Mouse (Mus musculus) neural tube, embryonic 14.5 days (tissue): Measurements from ENCODE around the gene Kdm2b. TPM values are rescaled to one million over a fixed set of nuclear protein-coding genes. Genes with fewer than 3 reads are reported as not detected.

Experiments used
- ATAC-seq: fragments of 200-750 bp; cut with Nextera tagmentation; 2 replicates; pipeline ENCODE4 v1.8.0; 2017; ENCODE audit warnings: low read depth, mild to moderate bottlenecking, moderate TSS enrichment, moderate library complexity
- H3K27ac ChIP-seq: fragments of 300-500 bp; sonication (generic); 2 replicates; pipeline ENCODE4 v1.5.1; 2014; ENCODE audit warnings: low read depth, mild to moderate bottlenecking, control low read depth, low read length, moderate library complexity, mixed read lengths
- H3K27me3 ChIP-seq: fragments of 300-500 bp; sonication (generic); 2 replicates; pipeline ENCODE4 v1.6.1; 2014; ENCODE audit warnings: low read length; ENCODE audit not compliant: control insufficient read depth, insufficient read depth
- H3K36me3 ChIP-seq: fragments of 300-500 bp; sonication (generic); 2 replicates; pipeline ENCODE4 v1.6.1; 2014; ENCODE audit warnings: low read length, mixed read lengths; ENCODE audit not compliant: control insufficient read depth, insufficient read depth
- H3K4me1 ChIP-seq: fragments of 300-500 bp; sonication (generic); 2 replicates; pipeline ENCODE4 v1.6.1; 2014; ENCODE audit warnings: low read length; ENCODE audit not compliant: control insufficient read depth, insufficient read depth
- H3K4me2 ChIP-seq: fragments of 300-500 bp; sonication (generic); 2 replicates; pipeline ENCODE4 v1.6.1; 2014; ENCODE audit warnings: mild to moderate bottlenecking, low read depth, low read length, control low read depth
- H3K4me3 ChIP-seq: fragments of 300-500 bp; sonication (generic); 2 replicates; pipeline ENCODE4 v1.5.1; 2014; ENCODE audit warnings: low read depth, low read length, control low read depth, mixed read lengths
- H3K9ac ChIP-seq: fragments of 300-500 bp; sonication (generic); replicated peaks from 2 replicates; pipeline ENCODE4 v1.6.1; 2014; ENCODE audit warnings: low read depth, mild to moderate bottlenecking, control low read depth, low read length, mixed read lengths
- H3K9me3 ChIP-seq: fragments of 300-500 bp; sonication (generic); 2 replicates; pipeline ENCODE4 v1.6.1; 2016; ENCODE audit warnings: low read length; ENCODE audit not compliant: control insufficient read depth
- WGBS: fragments of 180-500 bp; shearing (Covaris S2); extraction: QIAGEN DNeasy Blood & Tissue Kit; methylation state at CpG from one replicate; pipeline ENCODE4 v1.1.7; 2014; 5-methylcytosine and 5-hydroxymethylcytosine counted together
- polyA plus RNA-seq: library from polyadenylated mRNA; unstranded; fragments of >200 nt; fragmentation: Nextera tagmentation; extraction: Ambion mirVana; gene quantifications from 2 replicates; pipeline ENCODE4 v1.2.1, GENCODE M21; 2014

Kdm2b gene
- polyA plus RNA-seq, 1 experiment from 2014 or later, result 82.7 TPM

DNA sequence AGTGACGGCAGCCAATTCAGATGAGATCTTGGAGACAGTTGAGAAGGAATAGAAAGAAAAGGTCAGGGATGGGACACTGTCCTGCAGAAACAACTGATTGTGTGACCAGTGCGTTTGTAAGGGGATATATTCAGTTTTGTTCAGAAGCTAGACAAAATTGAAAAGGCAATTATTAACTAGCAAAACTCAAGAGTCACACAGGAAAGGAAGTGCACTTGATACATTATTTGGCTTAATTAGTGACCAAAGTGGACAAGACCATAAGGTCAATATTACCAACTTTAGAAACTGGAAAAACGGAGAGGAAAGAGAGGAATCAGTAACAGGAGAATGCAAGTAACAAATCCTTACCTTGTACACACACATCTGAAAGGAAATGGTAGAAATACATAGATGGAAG is 113.0 kb downstream of the Kdm2b start:
- Histone ChIP-seq H3K4me3 (no peak overlapping the region), H3K4me2 (no peak overlapping the region), H3K9me3 (no peaks in the 10 kb centered on the region), H3K4me1 (no peaks in the 10 kb centered on the region), H3K9ac (no peak overlapping the region), H3K36me3 (peaks cover 46% of the 10 kb centered on the region), H3K27ac (no peak overlapping the region), H3K27me3 (no peaks in the 10 kb centered on the region)
- WGBS, result 78% methylated on average over 3 of the region's 3 CpGs
- ATAC-seq, result no peak

DNA sequence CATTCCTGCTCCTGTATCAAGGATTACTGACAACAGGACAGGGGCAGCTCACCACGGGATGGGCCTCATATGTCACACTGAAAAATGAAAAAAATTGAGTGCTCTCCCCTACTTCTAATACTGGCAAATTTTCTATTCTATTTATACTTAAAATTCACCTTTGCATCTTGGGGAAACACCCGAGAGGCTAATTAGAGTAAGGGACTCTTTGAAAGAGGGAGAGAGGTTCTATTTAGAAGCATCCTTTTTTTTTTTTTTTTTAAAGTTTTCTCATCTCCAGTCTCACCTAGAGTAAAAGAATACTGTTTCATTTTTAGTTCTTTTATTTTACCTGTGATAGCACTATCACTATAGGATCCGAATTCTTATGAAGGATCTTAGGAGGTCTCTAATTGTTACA is 115.3 kb downstream of the Kdm2b start:
- no peak for ATAC-seq
- no peak overlapping the region for H3K27ac ChIP-seq
- no peak overlapping the region for H3K9ac ChIP-seq
- H3K4me3 ChIP-seq, result no peak overlapping the region
- H3K9me3 ChIP-seq, result no peaks in the 10 kb centered on the region
- no peaks in the 10 kb centered on the region for H3K27me3 ChIP-seq
- H3K4me2 ChIP-seq, result no peak overlapping the region
- WGBS, result 94% methylated on average over 3 of the region's 3 CpGs
- no peaks in the 10 kb centered on the region for H3K4me1 ChIP-seq
- peaks cover 46% of the 10 kb centered on the region for H3K36me3 ChIP-seq

- no peaks in the 10 kb centered on the region for H3K27me3 ChIP-seq
- H3K4me3 ChIP-seq, result no peak overlapping the region
- no peaks in the 10 kb centered on the region for H3K9me3 ChIP-seq
- no peak overlapping the region for H3K4me2 ChIP-seq
- 88% methylated on average over 2 of the region's 2 CpGs for WGBS
- H3K27ac ChIP-seq, result no peak overlapping the region
- H3K4me1 ChIP-seq, result no peaks in the 10 kb centered on the region
- peaks cover 52% of the 10 kb centered on the region for H3K36me3 ChIP-seq
- no peak overlapping the region for H3K9ac ChIP-seq
- no peak for ATAC-seq
These were observed 116.0 kb downstream of the Kdm2b start for GRCm38 (mm10) chr5:122873573-122873972.

DNA sequence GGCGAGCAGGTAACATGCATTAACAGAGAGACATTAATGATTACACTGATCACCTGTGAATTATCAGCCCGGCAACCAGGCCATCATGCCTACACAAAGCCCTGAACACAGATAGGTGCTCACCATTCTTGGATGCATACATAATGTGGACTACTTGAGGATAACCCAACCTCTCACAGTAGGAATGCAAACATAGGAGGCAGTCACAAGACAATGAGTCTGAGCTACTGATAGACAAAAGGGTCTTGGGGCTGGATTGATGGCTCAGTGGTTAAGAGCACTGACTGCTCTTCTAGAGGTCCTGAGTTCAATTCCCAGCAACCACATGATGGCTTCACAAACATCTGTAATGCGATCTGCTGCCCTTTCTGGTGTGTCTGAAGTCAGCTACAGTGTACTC is 117.0 kb downstream of the Kdm2b start:
- Histone ChIP-seq H3K27ac (no peak overlapping the region), H3K36me3 (peaks cover 48% of the 10 kb centered on the region), H3K4me3 (no peak overlapping the region), H3K9me3 (no peaks in the 10 kb centered on the region), H3K27me3 (no peaks in the 10 kb centered on the region), H3K4me1 (no peaks in the 10 kb centered on the region), H3K9ac (no peak overlapping the region), H3K4me2 (no peak overlapping the region)
- no peak for ATAC-seq
- WGBS, result 93% methylated on average over 3 of the region's 3 CpGs

GRCm38 (mm10) chr5:122863053-122863452 is 126.6 kb downstream of the Kdm2b start:
- Histone ChIP-seq H3K36me3 (peaks cover 31% of the 10 kb centered on the region), H3K4me3 (no peak overlapping the region), H3K9ac (no peak overlapping the region), H3K9me3 (no peaks in the 10 kb centered on the region), H3K4me1 (no peaks in the 10 kb centered on the region), H3K27me3 (no peaks in the 10 kb centered on the region), H3K27ac (no peak overlapping the region), H3K4me2 (no peak overlapping the region)
- ATAC-seq, result no peak
- 95% methylated on average over 2 of the region's 2 CpGs for WGBS

DNA sequence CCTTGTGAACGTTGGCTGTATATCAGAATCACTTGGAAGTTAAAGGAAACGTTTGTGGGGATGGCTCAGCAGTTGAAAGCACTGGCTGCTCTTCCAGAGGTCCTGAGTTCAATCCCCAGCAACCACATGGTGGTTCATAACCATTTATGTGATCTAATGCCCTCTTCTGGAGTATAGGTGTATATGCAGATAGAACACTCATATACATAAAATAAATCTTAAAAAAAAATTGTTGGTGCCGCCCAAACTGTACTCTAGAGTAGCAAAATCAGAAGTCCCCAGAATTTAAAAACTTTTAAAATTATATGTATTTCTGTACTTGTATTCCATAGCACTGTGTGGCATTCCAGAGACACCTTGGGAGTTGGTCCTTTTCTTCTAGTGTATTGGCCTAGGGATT is 133.8 kb downstream of the Kdm2b start:
- no peak overlapping the region for H3K9ac ChIP-seq
- no peaks in the 10 kb centered on the region for H3K27me3 ChIP-seq
- 84% methylated on average over 3 of the region's 3 CpGs for WGBS
- no peak overlapping the region for H3K4me2 ChIP-seq
- H3K9me3 ChIP-seq, result no peaks in the 10 kb centered on the region
- H3K27ac ChIP-seq, result no peak overlapping the region
- no peak for ATAC-seq
- no peaks in the 10 kb centered on the region for H3K36me3 ChIP-seq
- no peak overlapping the region for H3K4me3 ChIP-seq
- H3K4me1 ChIP-seq, result peaks cover 8% of the 10 kb centered on the region

DNA sequence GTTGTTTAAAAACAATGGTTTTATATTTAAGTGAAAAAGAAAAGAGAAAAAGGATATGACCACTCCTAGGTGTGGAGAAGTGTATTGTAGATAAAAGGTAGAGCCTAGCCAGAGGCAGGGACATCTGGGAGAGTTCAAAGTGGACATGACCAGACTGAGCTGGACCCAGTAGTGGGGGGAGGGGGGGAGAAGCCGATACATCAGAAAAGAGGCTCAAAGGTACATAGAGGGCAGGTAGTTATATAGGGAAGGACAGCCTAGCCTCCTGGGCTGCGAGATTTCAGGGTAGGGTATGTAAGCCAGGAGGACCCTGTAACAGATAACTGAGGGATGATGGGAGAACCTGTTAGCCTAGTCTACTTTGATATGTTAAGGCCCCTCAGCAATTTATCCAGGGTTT is 137.0 kb downstream of the Kdm2b start:
- H3K4me1 ChIP-seq, result peaks cover 16% of the 10 kb centered on the region
- no peak overlapping the region for H3K27ac ChIP-seq
- no peak overlapping the region for H3K9ac ChIP-seq
- H3K36me3 ChIP-seq, result no peaks in the 10 kb centered on the region
- no peak overlapping the region for H3K4me3 ChIP-seq
- no peaks in the 10 kb centered on the region for H3K27me3 ChIP-seq
- H3K4me2 ChIP-seq, result no peak overlapping the region
- ATAC-seq, result no peak
- H3K9me3 ChIP-seq, result no peaks in the 10 kb centered on the region
- WGBS, result 94% methylated on average over 2 of the region's 2 CpGs

- Histone ChIP-seq H3K9me3 (no peaks in the 10 kb centered on the region), H3K36me3 (no peaks in the 10 kb centered on the region), H3K4me2 (peak overlapping the region; percentile 97), H3K9ac (peak overlapping the region; percentile 95), H3K27ac (peak overlapping the region; percentile 93), H3K4me1 (peaks cover 16% of the 10 kb centered on the region), H3K4me3 (peak overlapping the region; percentile 93), H3K27me3 (no peaks in the 10 kb centered on the region)
- WGBS, result 0% methylated on average over 38 of the region's 38 CpGs
- ATAC-seq, result peak; percentile 81
These were observed 139.2 kb downstream of the Kdm2b start for GRCm38 (mm10) chr5:122850319-122851002.

- H3K4me1 ChIP-seq, result peaks cover 16% of the 10 kb centered on the region
- peak; percentile 99 for ATAC-seq
- H3K4me2 ChIP-seq, result peak within 1 kb of the TSS; percentile 97
- no peaks in the 10 kb centered on the region for H3K9me3 ChIP-seq
- no peaks in the 10 kb centered on the region for H3K36me3 ChIP-seq
- peak within 1 kb of the TSS; percentile 95 for H3K9ac ChIP-seq
- peak within 1 kb of the TSS; percentile 93 for H3K27ac ChIP-seq
- under 1% methylated on average over 51 of the region's 61 CpGs for WGBS
- H3K4me3 ChIP-seq, result peak within 1 kb of the TSS; percentile 93
- no peaks in the 10 kb centered on the region for H3K27me3 ChIP-seq
These were observed 139.9 kb downstream of the Kdm2b start, which contains the start of gene Rnf34 for GRCm38 (mm10) chr5:122849521-122850318. Gene Rnf34 (plus strand): TSS chr5:122850048.
